Mouse (Mus musculus): ENCODE results near the gene Usf2.

Usf2 gene

DNA sequence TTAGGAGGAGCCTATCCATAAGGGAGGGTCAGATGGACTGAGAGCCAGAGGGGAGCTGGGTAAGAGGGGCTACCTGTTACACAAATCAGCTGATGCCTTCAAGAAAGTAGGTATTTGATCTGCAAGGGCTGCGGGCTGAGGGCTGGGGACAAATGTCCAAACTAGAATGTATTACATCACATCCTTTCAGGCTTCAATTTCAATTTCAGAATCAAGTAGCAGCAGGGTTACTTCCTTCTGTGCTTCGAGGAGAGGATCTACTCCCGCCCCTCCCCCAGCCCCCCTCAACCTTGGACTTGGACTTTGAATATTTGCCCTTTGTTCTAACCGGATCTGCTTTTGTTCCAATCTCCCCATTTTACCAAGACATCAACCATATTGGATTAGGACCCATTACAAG, 39.4 kb downstream of the Usf2 start:
- DNase-seq (ENCODE audit: low spot score in 2 of 2): no peak

DNA sequence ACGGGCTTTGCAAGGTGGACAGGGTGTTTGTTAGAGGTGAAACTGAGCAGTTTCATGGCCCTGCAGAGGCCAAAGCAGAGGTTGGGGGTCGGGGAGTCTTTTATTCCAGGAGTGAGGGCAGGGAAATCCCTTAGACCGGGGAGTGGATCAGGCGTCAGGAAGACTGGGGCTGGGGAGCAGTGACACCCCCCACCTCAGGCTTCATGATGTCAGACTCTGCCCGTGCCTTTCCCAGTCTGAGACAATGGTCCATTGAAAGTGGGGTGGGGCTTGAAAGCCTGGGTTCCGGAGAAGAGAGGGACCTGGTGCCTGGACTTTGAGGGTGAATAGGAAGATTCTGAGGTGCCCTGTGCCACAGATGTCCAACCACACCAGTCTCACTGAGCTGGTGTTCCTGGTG, 39.9 kb downstream of the Usf2 start:
- DNase-seq (ENCODE audit: low spot score in 2 of 2): no peak

DNA sequence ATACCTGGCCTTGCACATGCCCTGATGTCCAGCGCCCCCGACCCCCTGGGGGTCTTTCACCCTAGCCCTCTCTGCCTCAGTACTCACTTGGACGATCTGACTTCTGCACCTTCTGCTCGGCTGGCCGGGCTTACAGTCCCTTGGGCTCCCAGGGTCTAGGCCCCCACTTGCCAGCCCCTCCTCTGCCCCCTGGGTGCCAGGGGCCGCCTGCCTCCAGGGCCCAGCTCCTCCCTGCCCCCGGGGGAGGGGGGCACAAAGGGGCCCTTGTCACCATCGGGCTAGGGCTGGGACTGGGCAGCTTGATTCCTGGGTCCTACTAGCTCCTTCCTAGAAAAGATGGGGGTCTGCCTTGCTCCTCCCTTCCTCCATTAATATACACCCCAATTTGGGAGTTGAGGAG, 41.9 kb downstream of the Usf2 start, which contains the start of gene Mag:
Gene Mag (minus strand): TSS at position 142 of the 400 bp plus-strand sequence.
- no peak for DNase-seq (ENCODE audit: low spot score in 2 of 2)

GRCm38 (mm10) chr7:30909773-30910172, 46.8 kb downstream of the Usf2 start:
- DNase-seq (ENCODE audit: low spot score in 2 of 2): no peak

DNA sequence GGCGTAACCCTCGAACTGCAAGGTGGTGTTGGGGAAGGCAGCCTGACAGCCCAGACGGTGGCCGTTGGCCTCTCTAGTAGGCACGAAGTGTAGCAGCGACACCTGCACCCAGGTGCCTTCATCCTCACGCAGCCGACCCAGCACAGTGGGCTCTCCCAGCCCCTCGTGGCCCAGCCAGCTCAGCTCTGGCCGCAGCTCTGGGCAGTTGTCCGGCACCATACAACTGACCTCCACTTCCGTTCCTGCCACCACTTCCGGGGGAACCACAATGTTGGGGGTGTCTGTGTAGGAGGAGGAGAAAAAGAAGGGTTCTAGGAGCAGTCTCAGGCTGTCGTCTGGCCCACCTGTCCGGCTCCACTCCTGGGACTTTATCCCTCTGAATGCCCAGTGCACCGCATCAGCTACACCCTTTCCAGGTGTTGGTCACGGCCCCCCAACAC, 47.6 kb downstream of the Usf2 start:
- no peak for DNase-seq (ENCODE audit: low spot score in 2 of 2)

GRCm38 (mm10) chr7:30908277-30908991, 48.2 kb downstream of the Usf2 start:
- no peak for DNase-seq (ENCODE audit: low spot score in 2 of 2)

- peak in 1 of 2 experiments; percentile 39 for DNase-seq (ENCODE audit: low spot score in 2 of 2)
These were observed 52.6 kb downstream of the Usf2 start for GRCm38 (mm10) chr7:30904042-30904441.
